11 mouse cellular contexts compared by ENCODE assay signal in genomic region chr4:47587256-47587655, GRCm38 (mm10).
DNase-seq lines count a peak whose midpoint lies in the region; ATAC-seq and TF ChIP-seq lines count a peak whose summit lies in the region.
"Had no signal": no experiment of that assay in that cellular context is flagged by ENCODE, and none has a peak within 500 bp of the region (broad histone marks: within the 10 kb centered on the region; RNA-seq: fewer than 3 reads in every experiment).

No protein-coding gene starts in this region.

- no peak for TF ChIP-seq CTCF in lung, postnatal 0 days (IDR thresholded peaks at IDR 0.05)
- TF ChIP-seq CTCF in layer of hippocampus, adult 2 months (conservative IDR thresholded peaks at IDR 0.05): no peak

- no peak overlapping the region for H3K4me3 ChIP-seq in heart, embryonic 11.5 days (ENCODE audit: low read depth, low read length)
- no peak overlapping the region for H3K4me3 ChIP-seq in lung, postnatal 0 days (ENCODE audit: low read depth, low read length)
- no peak overlapping the region for H3K4me3 ChIP-seq in hindbrain, embryonic 14.5 days (replicated peaks; ENCODE audit: low read length)
- no peak overlapping the region for H3K4me3 ChIP-seq in layer of hippocampus, adult 2 months
- H3K4me3 ChIP-seq: heart, embryonic 13.5 days had no signal

- no peaks in the 10 kb centered on the region for H3K27me3 ChIP-seq in heart, embryonic 11.5 days (ENCODE audit: control insufficient read depth, insufficient read depth, low read length)
- H3K27me3 ChIP-seq in lung, postnatal 0 days (replicated peaks; ENCODE audit: insufficient read depth, low read length): no peaks in the 10 kb centered on the region
- H3K27me3 ChIP-seq in hindbrain, embryonic 14.5 days (ENCODE audit: control insufficient read depth, insufficient read depth, low read length): no peaks in the 10 kb centered on the region
- H3K27me3 ChIP-seq: heart, embryonic 13.5 days had no signal

- H3K9me3 ChIP-seq in heart, embryonic 11.5 days (replicated peaks; ENCODE audit: control insufficient read depth, low read length): no peaks in the 10 kb centered on the region
- no peaks in the 10 kb centered on the region for H3K9me3 ChIP-seq in lung, postnatal 0 days (ENCODE audit: low read length)
- 0 out of 2 replicates have a peak, but pooled peaks cover 7% of the 10 kb centered on the region for H3K9me3 ChIP-seq in hindbrain, embryonic 14.5 days (ENCODE audit: control insufficient read depth, low read length)
- H3K9me3 ChIP-seq: heart, embryonic 13.5 days had no signal

- H3K4me1 ChIP-seq in heart, embryonic 11.5 days (ENCODE audit: control insufficient read depth, insufficient read depth, low read length): no peaks in the 10 kb centered on the region
- H3K4me1 ChIP-seq in lung, postnatal 0 days (ENCODE audit: insufficient read depth, low read depth, low read length): no peaks in the 10 kb centered on the region
- no peaks in the 10 kb centered on the region for H3K4me1 ChIP-seq in hindbrain, embryonic 14.5 days (replicated peaks; ENCODE audit: control insufficient read depth, insufficient read depth, low read length)

- TF ChIP-seq EP300 in lung, postnatal 0 days (IDR thresholded peaks at IDR 0.05): no peak

- H3K36me3 ChIP-seq in heart, embryonic 11.5 days (ENCODE audit: control insufficient read depth, insufficient read depth, low read length): no peaks in the 10 kb centered on the region
- no peaks in the 10 kb centered on the region for H3K36me3 ChIP-seq in lung, postnatal 0 days (ENCODE audit: insufficient read depth, low read length)
- no peaks in the 10 kb centered on the region for H3K36me3 ChIP-seq in hindbrain, embryonic 14.5 days (replicated peaks; ENCODE audit: control insufficient read depth, insufficient read depth)
- H3K36me3 ChIP-seq: heart, embryonic 13.5 days had no signal

- H3K27ac ChIP-seq in heart, embryonic 11.5 days (ENCODE audit: low read depth, low read length): no peak overlapping the region
- H3K27ac ChIP-seq in lung, postnatal 0 days (ENCODE audit: low read length): no peak overlapping the region
- no peak overlapping the region for H3K27ac ChIP-seq in hindbrain, embryonic 14.5 days
- no peak overlapping the region for H3K27ac ChIP-seq in layer of hippocampus, adult 2 months
- H3K27ac ChIP-seq: heart, embryonic 13.5 days had no signal

- no peak for ATAC-seq in heart, embryonic 11.5 days (replicated peaks; ENCODE audit: insufficient number of reproducible peaks, low FRiP score, low TSS enrichment)
- ATAC-seq in lung, postnatal 0 days: no peak
- no peak for ATAC-seq in hindbrain, embryonic 14.5 days (ENCODE audit: low FRiP score)

- peak; percentile 68 to 82 for DNase-seq in heart, adult 18-20 months
- peak; percentile 37 for DNase-seq in cerebellum, adult 9-10 months
- DNase-seq in heart, adult 9 months (ENCODE audit: low spot score in 2 of 2): peak; percentile 80 to 83
- DNase-seq in lung, postnatal 0 days (ENCODE audit: low spot score): peak; percentile 10
- DNase-seq in hindbrain, embryonic 14.5 days (ENCODE audit: low spot score): no peak
- no peak for DNase-seq in layer of hippocampus, adult 2 months (ENCODE audit: low spot score in 2 of 2)
- DNase-seq in adrenal gland, adult (ENCODE audit: inconsistent age in 2 of 2, low spot score in 1 of 2): no peak
- DNase-seq: retina, postnatal 1 day; thymus, adult 2 months had no signal

- H3K4me2 ChIP-seq in heart, embryonic 11.5 days: no peak overlapping the region
- H3K4me2 ChIP-seq in lung, postnatal 0 days (replicated peaks; ENCODE audit: low read depth, low read length): no peak overlapping the region
- no peak overlapping the region for H3K4me2 ChIP-seq in hindbrain, embryonic 14.5 days (replicated peaks)
- H3K4me2 ChIP-seq: heart, embryonic 13.5 days had no signal

- WGBS in heart, embryonic 11.5 days (ENCODE audit: insufficient replicate concordance): 54% methylated on average over 5 of the region's 5 CpGs
- 42% methylated on average over 5 of the region's 5 CpGs for WGBS in lung, postnatal 0 days
- WGBS in hindbrain, embryonic 14.5 days: 72% methylated on average over 5 of the region's 5 CpGs

- no peak overlapping the region for H3K9ac ChIP-seq in heart, embryonic 11.5 days (ENCODE audit: low read depth, low read length)
- H3K9ac ChIP-seq in lung, postnatal 0 days (replicated peaks; ENCODE audit: low read depth): no peak overlapping the region
- H3K9ac ChIP-seq in hindbrain, embryonic 14.5 days: no peak overlapping the region
- H3K9ac ChIP-seq: heart, embryonic 13.5 days had no signal

Comparison
In these comparisons a context has a peak if more than half of its experiments do, and no peak if none do; other contexts are left out.
1. DNase-seq: peak in heart, adult 18-20 months (2 of 2), cerebellum, adult 9-10 months (single experiment), heart, adult 9 months (2 of 2) and lung, postnatal 0 days (single experiment); none in hindbrain, embryonic 14.5 days (single experiment), layer of hippocampus, adult 2 months (0 of 2) and adrenal gland, adult (0 of 2).